Mouse (Mus musculus) MEL (cell line): Measurements from ENCODE around the gene Epha2. TPM values are rescaled to one million over a fixed set of nuclear protein-coding genes. Genes with fewer than 3 reads are reported as not detected.

Experiments
- DNase-seq: peaks from one replicate; pipeline ENCODE4 v3.0.0; 2011; ENCODE audit warnings: low read depth, low spot score
- H3K27ac ChIP-seq: 2 replicates; pipeline ENCODE4 v1.5.1; 2012; ENCODE audit warnings: low read depth, mild to moderate bottlenecking, control low read depth, low read length, moderate library complexity; ENCODE audit not compliant: control insufficient read depth
- H3K27me3 ChIP-seq, 2 experiments: fragments of 150-350 bp in 1 of 2; sonication (generic) in 1 of 2; 2 replicates each; pipeline ENCODE4 v1.6.1; 2012; ENCODE audit warnings: low read length in 2 of 2, mild to moderate bottlenecking in 2 of 2, improper control_type of control experiment in 1 of 2, moderate library complexity in 1 of 2; ENCODE audit not compliant: insufficient read depth in 2 of 2, control insufficient read depth in 1 of 2
- H3K36me3 ChIP-seq, 2 experiments: 2 replicates each; pipeline ENCODE4 v1.6.1; 2012 to 2014; ENCODE audit warnings: low read length in 2 of 2, improper control_type of control experiment in 1 of 2, inconsistent platforms in 1 of 2, mild to moderate bottlenecking in 1 of 2; ENCODE audit not compliant: insufficient read depth in 2 of 2, control insufficient read depth in 1 of 2
- H3K4me1 ChIP-seq, 2 experiments: fragments of 150-350 bp in 1 of 2; sonication (generic) in 1 of 2; 2 replicates each; pipeline ENCODE4 v1.6.1; 2012; ENCODE audit warnings: low read length in 2 of 2, improper control_type of control experiment in 1 of 2, mild to moderate bottlenecking in 1 of 2; ENCODE audit not compliant: insufficient read depth in 2 of 2, control insufficient read depth in 1 of 2
- H3K4me3 ChIP-seq, 2 experiments: fragments of 150-350 bp in 1 of 2; sonication (generic) in 1 of 2; 2 replicates each; pipeline ENCODE4 v1.5.1; 2012; ENCODE audit warnings: low read depth in 2 of 2, low read length in 2 of 2, mild to moderate bottlenecking in 2 of 2, moderate library complexity in 2 of 2, control low read depth in 1 of 2, improper control_type of control experiment in 1 of 2; ENCODE audit not compliant: control insufficient read depth in 1 of 2, insufficient read depth in 1 of 2
- H3K79me2 ChIP-seq: 2 replicates; pipeline ENCODE4 v1.6.1; 2012; ENCODE audit warnings: mild to moderate bottlenecking, low read length, moderate library complexity; ENCODE audit not compliant: control insufficient read depth, poor library complexity, insufficient read depth
- H3K9ac ChIP-seq: 2 replicates; pipeline ENCODE4 v1.6.1; 2012; ENCODE audit warnings: low read depth, mild to moderate bottlenecking, control low read depth, low read length, moderate library complexity; ENCODE audit not compliant: control insufficient read depth, poor library complexity, severe bottlenecking
- H3K9me3 ChIP-seq: fragments of 150-350 bp; sonication (generic); replicated peaks from 2 replicates; pipeline ENCODE4 v1.6.1; 2012; ENCODE audit warnings: mild to moderate bottlenecking, low read length, improper control_type of control experiment, moderate library complexity; ENCODE audit not compliant: insufficient read depth
- CTCF ChIP-seq, 3 experiments: IDR thresholded peaks in 2 of 3; conservative IDR thresholded peaks in 1 of 3; 2 replicates each; pipeline ENCODE4 v1.5.1; 2011 to 2012; ENCODE audit warnings: low read length in 3 of 3, low read depth in 2 of 3, mild to moderate bottlenecking in 2 of 3, improper control_type of control experiment in 1 of 3, inconsistent platforms in 1 of 3, mixed read lengths in 1 of 3, moderate library complexity in 1 of 3; ENCODE audit not compliant: control insufficient read depth in 1 of 3, insufficient read depth in 1 of 3, poor library complexity in 1 of 3, severe bottlenecking in 1 of 3
- ETS1 ChIP-seq: IDR thresholded peaks from 2 replicates; pipeline ENCODE4 v1.6.1; 2012; ENCODE audit warnings: low read depth, mild to moderate bottlenecking, inconsistent platforms, low read length, improper control_type of control experiment, moderate library complexity
- GATA1 ChIP-seq: IDR thresholded peaks from 2 replicates; pipeline ENCODE4 v1.6.1; 2011; ENCODE audit warnings: low read depth, low read length, improper control_type of control experiment
- JUND ChIP-seq: IDR thresholded peaks from 2 replicates; pipeline ENCODE4 v1.6.1; 2011; ENCODE audit warnings: low read depth, mild to moderate bottlenecking, improper control_type of control experiment, low read length
- KAT2A ChIP-seq: conservative IDR thresholded peaks from 2 replicates; pipeline ENCODE4 v1.6.1; 2012; ENCODE audit warnings: low read depth, low read length, improper control_type of control experiment, inconsistent platforms
- MEF2A ChIP-seq: IDR thresholded peaks from 2 replicates; pipeline ENCODE4 v1.6.1; 2014; ENCODE audit warnings: low read depth, mild to moderate bottlenecking, inconsistent platforms, low read length, improper control_type of control experiment; ENCODE audit not compliant: poor library complexity, insufficient replicate concordance, severe bottlenecking; ENCODE audit errors: extremely low read depth
- MXI1 ChIP-seq: IDR thresholded peaks from 2 replicates; pipeline ENCODE4 v1.6.1; 2011; ENCODE audit warnings: mild to moderate bottlenecking, low read depth, low read length, improper control_type of control experiment
- NELFE ChIP-seq: IDR thresholded peaks from 2 replicates; pipeline ENCODE4 v1.6.1; 2011; ENCODE audit warnings: low read depth, low read length, improper control_type of control experiment
- NRF1 ChIP-seq: IDR thresholded peaks from 2 replicates; pipeline ENCODE4 v1.6.1; 2014; ENCODE audit warnings: low read depth, mild to moderate bottlenecking, inconsistent platforms, low read length, improper control_type of control experiment, moderate library complexity; ENCODE audit not compliant: poor library complexity, insufficient read depth, severe bottlenecking
- POLR2A ChIP-seq, 2 experiments: IDR thresholded peaks; 2 replicates each; pipeline ENCODE4 v1.6.1; 2011 to 2012; ENCODE audit warnings: low read length in 2 of 2, mild to moderate bottlenecking in 2 of 2, control low read depth in 1 of 2, improper control_type of control experiment in 1 of 2, low read depth in 1 of 2, moderate library complexity in 1 of 2; ENCODE audit not compliant: control insufficient read depth in 1 of 2, insufficient read depth in 1 of 2, poor library complexity in 1 of 2
- POLR2AphosphoS5 ChIP-seq: IDR thresholded peaks from 2 replicates; pipeline ENCODE4 v1.6.1; 2012; ENCODE audit warnings: low read depth, borderline replicate concordance, mild to moderate bottlenecking, inconsistent platforms, low read length, moderate library complexity, mixed read lengths
- TAL1 ChIP-seq: IDR thresholded peaks from 2 replicates; pipeline ENCODE4 v1.6.1; 2012; ENCODE audit warnings: mild to moderate bottlenecking, inconsistent platforms, low read length, moderate library complexity, mixed read lengths
- TCF12 ChIP-seq: IDR thresholded peaks from 2 replicates; pipeline ENCODE4 v1.6.1; 2014; ENCODE audit warnings: low read depth, mild to moderate bottlenecking, inconsistent platforms, low read length, improper control_type of control experiment, moderate library complexity
- USF1 ChIP-seq: IDR thresholded peaks from 2 replicates; pipeline ENCODE4 v1.6.1; 2014; ENCODE audit warnings: low read depth, mild to moderate bottlenecking, inconsistent platforms, low read length, improper control_type of control experiment, moderate library complexity
- USF2 ChIP-seq, 2 experiments: IDR thresholded peaks; 2 replicates each; pipeline ENCODE4 v1.6.1; 2011 to 2012; ENCODE audit warnings: improper control_type of control experiment in 2 of 2, low read length in 2 of 2, borderline replicate concordance in 1 of 2, inconsistent platforms in 1 of 2, low read depth in 1 of 2, mild to moderate bottlenecking in 1 of 2; ENCODE audit not compliant: insufficient read depth in 1 of 2
- ZC3H11A ChIP-seq: IDR thresholded peaks from 2 replicates; pipeline ENCODE4 v1.6.1; 2012; ENCODE audit warnings: low read depth, mild to moderate bottlenecking, inconsistent platforms, low read length, improper control_type of control experiment
- ZMIZ1 ChIP-seq: IDR thresholded peaks from 2 replicates; pipeline ENCODE4 v1.6.1; 2012; ENCODE audit warnings: low read depth, mild to moderate bottlenecking, inconsistent platforms, low read length, improper control_type of control experiment, moderate library complexity
- polyA plus RNA-seq, 2 experiments: library from polyadenylated mRNA; stranded (reverse) in 1 of 2; unstranded in 1 of 2; fragments of >175 nt in 1 of 2; fragments of >200 nt in 1 of 2; gene quantifications; 2 replicates each; pipeline versions ENCODE4 v1.2.1 to v1.2.4; 2012; ENCODE audit warnings: low replicate concordance in 2 of 2, low read depth in 1 of 2; ENCODE audit not compliant: insufficient read length in 2 of 2, insufficient read depth in 1 of 2, missing spikeins in 1 of 2
- total RNA-seq: library from RNA; depleted of rRNA; stranded (reverse); fragments of 300-350 nt; gene quantifications from 2 replicates; pipeline ENCODE4 v1.2.3, GENCODE M21; 2012

The Epha2 gene
- total and polyA plus RNA-seq, 3 experiments, result 2.3 to 5.9 TPM; not detected in 1

DNA sequence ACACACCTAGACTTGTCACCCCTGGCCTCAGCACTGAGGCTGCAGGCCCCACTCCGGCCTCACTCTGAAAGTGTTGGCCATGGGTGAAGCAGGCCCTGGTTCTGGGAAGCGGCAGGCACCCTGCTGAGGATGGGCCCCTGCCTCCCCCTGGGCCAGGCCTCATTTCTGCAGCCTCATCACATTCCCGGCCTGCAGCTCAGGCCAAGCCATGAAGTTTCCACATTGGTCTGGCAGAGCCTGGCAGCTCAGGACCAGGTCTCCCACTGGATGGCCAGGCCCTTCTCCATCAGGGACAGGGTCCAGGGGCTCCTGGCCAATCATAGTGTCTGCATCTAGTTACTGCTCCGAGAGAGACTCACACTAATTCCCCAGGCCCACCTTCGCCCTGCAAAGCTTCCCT, 33.7 kb downstream of the Epha2 start:
- H3K79me2 ChIP-seq, result no peaks in the 10 kb centered on the region
- no peak for TF ChIP-seq GATA1

DNA sequence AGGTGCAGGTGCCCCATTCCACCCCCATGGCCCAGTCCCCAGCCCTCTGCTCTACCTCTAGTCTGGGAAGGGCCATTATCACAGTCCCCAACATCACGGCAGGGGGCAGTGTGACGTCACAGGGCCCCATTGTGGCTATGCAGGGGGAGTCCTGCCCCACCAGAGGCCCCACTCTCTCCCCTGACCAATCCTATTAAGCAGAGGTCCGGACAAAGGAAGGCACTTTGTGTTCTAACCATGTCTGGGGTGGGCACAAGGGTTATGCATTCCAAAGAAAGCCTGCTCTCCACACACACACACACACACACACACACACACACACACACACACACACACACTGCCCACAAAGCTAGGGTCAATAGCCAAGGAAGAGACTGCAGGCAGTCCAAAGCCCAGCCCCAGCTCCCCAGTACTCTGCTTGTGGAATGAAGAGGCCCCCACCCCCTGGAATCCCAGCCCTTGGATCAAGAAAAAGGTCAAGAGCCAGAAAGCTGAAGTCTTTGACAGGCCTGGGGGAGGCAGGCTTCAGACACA, 34.3 kb downstream of the Epha2 start:
- DNase-seq, result no peak
- H3K27ac ChIP-seq, result no peak overlapping the region
- no peaks in the 10 kb centered on the region for H3K4me1 ChIP-seq
- no peak overlapping the region for H3K9ac ChIP-seq
- no peaks in the 10 kb centered on the region for H3K9me3 ChIP-seq
- H3K79me2 ChIP-seq, result no peaks in the 10 kb centered on the region
- H3K27me3 ChIP-seq, result no peaks in the 10 kb centered on the region
- H3K36me3 ChIP-seq, result no peaks in the 10 kb centered on the region
- no peak overlapping the region for H3K4me3 ChIP-seq
- TF ChIP-seq USF1 (no peak), ZC3H11A (no peak), POLR2A (IDR thresholded peaks at IDR 0.05; ENCODE audit: control insufficient read depth in 1 of 2, insufficient read depth in 1 of 2, low read depth in 1 of 2, low read length in 2 of 2, poor library complexity in 1 of 2) (no peak), USF2 (IDR thresholded peaks at IDR 0.05; ENCODE audit: borderline replicate concordance in 1 of 2, insufficient read depth in 1 of 2, low read depth in 1 of 2, low read length in 2 of 2) (no peak), NRF1 (no peak), JUND (no peak), KAT2A (no peak), POLR2AphosphoS5 (no peak), ETS1 (no peak), CTCF (IDR thresholded peaks at IDR 0.05 in 2 of 3, conservative IDR thresholded peaks at IDR 0.05 in 1 of 3; ENCODE audit: control insufficient read depth in 1 of 3, insufficient read depth in 1 of 3, low read depth in 2 of 3, low read length in 3 of 3, poor library complexity in 1 of 3, severe bottlenecking in 1 of 3) (no peak), NELFE (no peak), MXI1 (no peak), TAL1 (no peak), TCF12 (no peak), MEF2A (no peak), ZMIZ1 (no peak)

More for the DNA sequence above, 33.7 kb downstream of the Epha2 start:
- H3K9ac ChIP-seq, result no peak overlapping the region
- no peaks in the 10 kb centered on the region for H3K36me3 ChIP-seq
- no peak overlapping the region for H3K27ac ChIP-seq
- no peaks in the 10 kb centered on the region for H3K9me3 ChIP-seq
- no peaks in the 10 kb centered on the region for H3K27me3 ChIP-seq
- H3K4me1 ChIP-seq, result no peaks in the 10 kb centered on the region
- H3K4me3 ChIP-seq, result no peak overlapping the region
- no peak for DNase-seq
